In the genomic region with DNA sequence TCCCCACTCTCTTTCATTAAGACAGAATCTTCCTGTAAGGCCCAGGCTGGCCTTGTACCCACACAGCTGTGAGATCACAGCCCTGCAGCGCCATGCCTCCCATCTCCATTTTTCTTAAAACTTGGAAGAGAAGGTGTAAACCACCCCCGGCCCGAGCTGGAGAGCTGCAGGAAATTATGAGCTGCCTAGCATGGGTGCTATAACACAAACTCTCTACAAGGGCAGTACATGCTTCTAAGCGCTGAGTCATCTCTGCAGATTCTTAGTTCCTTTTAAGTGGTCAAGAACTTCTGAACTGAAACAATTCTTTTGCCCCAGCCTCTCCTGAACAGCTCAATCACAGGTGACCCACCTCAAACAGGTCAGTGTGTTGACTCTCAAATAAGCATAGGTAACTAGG, we compare ENCODE assay signal across 23 mouse cellular contexts. TPM values are rescaled to one million over a fixed set of nuclear protein-coding genes. Genes with fewer than 3 reads are reported as not detected.
A peak's percentile ranks its signal among the peaks of the same experiment; 100 is the strongest.
DNase-seq lines count a peak whose midpoint lies in the region; ATAC-seq lines count a peak whose summit lies in the region.
"Had no signal": no experiment of that assay in that cellular context is flagged by ENCODE, and none has a peak within 500 bp of the region (broad histone marks: within the 10 kb centered on the region; RNA-seq: fewer than 3 reads in every experiment).

No protein-coding gene starts in this region.

- H3K9me3 ChIP-seq in midbrain, embryonic 11.5 days (ENCODE audit: control insufficient read depth, low read length), result no peaks in the 10 kb centered on the region
- H3K9me3 ChIP-seq in midbrain, embryonic 10.5 days (replicated peaks), result no peaks in the 10 kb centered on the region
- H3K9me3 ChIP-seq: embryonic facial prominence, embryonic 10.5 days; forebrain, embryonic 10.5 days; G1E; heart, embryonic 13.5 days; hindbrain, embryonic 15.5 days had no signal

- ATAC-seq in midbrain, embryonic 11.5 days (ENCODE audit: low FRiP score), result no peak
- ATAC-seq: forebrain, embryonic 14.5 days had no signal

- no peak overlapping the region for H3K4me2 ChIP-seq in midbrain, embryonic 11.5 days
- H3K4me2 ChIP-seq: heart, embryonic 13.5 days; hindbrain, embryonic 15.5 days had no signal

- peak; percentile 67 to 77 for DNase-seq in frontal cortex, postnatal 36 days (ENCODE audit: low spot score in 2 of 2)
- no peak for DNase-seq in frontal cortex, postnatal 14 days (ENCODE audit: low spot score in 2 of 2)
- peak; percentile 14 for DNase-seq in midbrain, embryonic 11.5 days (ENCODE audit: low spot score, missing footprints)
- no peak for DNase-seq in midbrain, embryonic 10.5 days (ENCODE audit: low spot score)
- DNase-seq in 416B (ENCODE audit: low read depth), result peak; percentile 50
- DNase-seq in NIH3T3 (ENCODE audit: low read depth), result peak; percentile 22
- no peak for DNase-seq in layer of hippocampus, adult 18-20 months (ENCODE audit: low spot score in 2 of 2)
- DNase-seq in cerebellum, adult 9-10 months, result no peak
- DNase-seq: adrenal gland, postnatal 10 days; cerebellum, adult 18-20 months; cerebellum, postnatal 10 days; gastrocnemius, postnatal 36 days; heart, adult 11 months; heart, postnatal 36 days had no signal

- WGBS in midbrain, embryonic 11.5 days, result 93% methylated on average over 4 of the region's 4 CpGs
- 90% methylated on average over 4 of the region's 4 CpGs for WGBS in midbrain, embryonic 10.5 days

- no peak overlapping the region for H3K4me3 ChIP-seq in midbrain, embryonic 11.5 days (ENCODE audit: low read depth, low read length)
- H3K4me3 ChIP-seq in midbrain, embryonic 10.5 days, result no peak overlapping the region
- H3K4me3 ChIP-seq: embryonic facial prominence, embryonic 10.5 days; erythroblast, embryonic 14.5 days; forebrain, embryonic 10.5 days; heart, embryonic 13.5 days; hindbrain, embryonic 15.5 days had no signal

- H3K9ac ChIP-seq in midbrain, embryonic 11.5 days (ENCODE audit: low read length), result no peak overlapping the region
- H3K9ac ChIP-seq: heart, embryonic 13.5 days; hindbrain, embryonic 15.5 days had no signal

- no peaks in the 10 kb centered on the region for H3K27me3 ChIP-seq in midbrain, embryonic 11.5 days (ENCODE audit: control insufficient read depth, insufficient read depth, low read length)
- no peaks in the 10 kb centered on the region for H3K27me3 ChIP-seq in midbrain, embryonic 10.5 days (ENCODE audit: low read depth, poor library complexity, severe bottlenecking)
- H3K27me3 ChIP-seq: heart, embryonic 13.5 days; hindbrain, embryonic 15.5 days had no signal

- H3K4me1 ChIP-seq in midbrain, embryonic 11.5 days (ENCODE audit: control insufficient read depth, insufficient read depth, low read length), result no peaks in the 10 kb centered on the region
- no peaks in the 10 kb centered on the region for H3K4me1 ChIP-seq in midbrain, embryonic 10.5 days
- H3K4me1 ChIP-seq: embryonic facial prominence, embryonic 10.5 days; heart, embryonic 13.5 days; hindbrain, embryonic 15.5 days had no signal

- H3K36me3 ChIP-seq in midbrain, embryonic 11.5 days (ENCODE audit: control insufficient read depth, insufficient read depth, low read length), result peaks cover 12% of the 10 kb centered on the region; the same call in 1 of the 2 replicates
- H3K36me3 ChIP-seq in midbrain, embryonic 10.5 days, result peaks cover 76% of the 10 kb centered on the region

- H3K27ac ChIP-seq in midbrain, embryonic 11.5 days (ENCODE audit: low read depth, low read length), result no peak overlapping the region
- no peak overlapping the region for H3K27ac ChIP-seq in midbrain, embryonic 10.5 days (replicated peaks)
- H3K27ac ChIP-seq: embryonic facial prominence, embryonic 10.5 days; forebrain, embryonic 10.5 days; heart, embryonic 13.5 days; hindbrain, embryonic 15.5 days had no signal

RNA-seq across cellular contexts. Expression of gene Pcgf6, which starts 15.8 kb away (rescaled TPM):
- polyA plus RNA-seq in midbrain, embryonic 11.5 days (2014; fragmentation: Nextera tagmentation; extraction: Ambion mirVana), result 33.7 and 34.3 TPM in 2 replicates
- polyA plus RNA-seq in midbrain, embryonic 10.5 days (2016; fragmentation: Nextera tagmentation; extraction: Ambion mirVana), result 30.2 and 33.8 TPM in 2 replicates
- 10 to 100 TPM; 19.8 to 20.8 TPM for total RNA-seq in layer of hippocampus, adult 18-20 months (2021)

RNA-seq across cellular contexts. Expression of gene Nt5c2, which starts 20.0 kb away (rescaled TPM):
- polyA plus RNA-seq in midbrain, embryonic 11.5 days (2014; fragmentation: Nextera tagmentation; extraction: Ambion mirVana), result 73.5 and 79.6 TPM in 2 replicates
- 64.1 and 77.4 TPM in 2 replicates for polyA plus RNA-seq in midbrain, embryonic 10.5 days (2016; fragmentation: Nextera tagmentation; extraction: Ambion mirVana)
- total RNA-seq in layer of hippocampus, adult 18-20 months (2021), result 10 to 100 TPM; 75.5 to 78.5 TPM

RNA-seq across cellular contexts. Expression of gene Ina, which starts 20.4 kb away (rescaled TPM):
- polyA plus RNA-seq in midbrain, embryonic 11.5 days (2014; fragmentation: Nextera tagmentation; extraction: Ambion mirVana), result 179 and 186 TPM in 2 replicates
- polyA plus RNA-seq in midbrain, embryonic 10.5 days (2016; fragmentation: Nextera tagmentation; extraction: Ambion mirVana), result 51.0 and 98.3 TPM in 2 replicates
- total RNA-seq in layer of hippocampus, adult 18-20 months (2021), result 100 to 1,000 TPM; 183 to 187 TPM
- total RNA-seq: gastrocnemius, adult 8-10 months; gastrocnemius, postnatal 36 days; heart, postnatal 36 days had no signal
- polyA plus RNA-seq: erythroblast, embryonic 14.5 days; G1E; heart, postnatal 0 days had no signal

RNA-seq across cellular contexts. Expression of gene Taf5, which starts 32.6 kb away (rescaled TPM):
- 10.9 and 12.1 TPM in 2 replicates for polyA plus RNA-seq in midbrain, embryonic 11.5 days (2014; fragmentation: Nextera tagmentation; extraction: Ambion mirVana)
- 6.8 and 7.1 TPM in 2 replicates for polyA plus RNA-seq in midbrain, embryonic 10.5 days (2016; fragmentation: Nextera tagmentation; extraction: Ambion mirVana)
- total RNA-seq in layer of hippocampus, adult 18-20 months (2021), result 1 to 10 TPM; 6.9 to 7.0 TPM

RNA-seq across cellular contexts. Expression of gene Usmg5, which starts 55.5 kb away (rescaled TPM):
- polyA plus RNA-seq in midbrain, embryonic 11.5 days (2014; fragmentation: Nextera tagmentation; extraction: Ambion mirVana), result 1,071 and 1,179 TPM in 2 replicates
- polyA plus RNA-seq in midbrain, embryonic 10.5 days (2016; fragmentation: Nextera tagmentation; extraction: Ambion mirVana), result 1,039 and 1,106 TPM in 2 replicates
- 100 to 1,000 TPM; 748 to 765 TPM for total RNA-seq in layer of hippocampus, adult 18-20 months (2021)

Comparison
In these comparisons a context has a peak if more than half of its experiments do, and no peak if none do; other contexts are left out.
1. DNase-seq: peak in frontal cortex, postnatal 36 days (2 of 2), midbrain, embryonic 11.5 days (single experiment), 416B (single experiment) and NIH3T3 (single experiment); none in frontal cortex, postnatal 14 days (0 of 2), midbrain, embryonic 10.5 days (single experiment), layer of hippocampus, adult 18-20 months (0 of 2) and cerebellum, adult 9-10 months (single experiment).